ENCODE assay signal across 14 mouse cellular contexts in genomic region chr3:143729473-143730076, GRCm38 (mm10).
"Had no signal": no experiment of that assay in that cellular context is flagged by ENCODE, and none has a peak within 500 bp of the region (broad histone marks: within the 10 kb centered on the region; RNA-seq: fewer than 3 reads in every experiment).

No protein-coding gene starts in this region.

- H3K9me3 ChIP-seq: limb, embryonic 15.5 days; liver, embryonic 12.5 days; midbrain, embryonic 13.5 days had no signal

- H3K27ac ChIP-seq: kidney, postnatal 0 days; liver, embryonic 12.5 days; macrophage; midbrain, embryonic 13.5 days had no signal

- DNase-seq: kidney, adult 9 months; kidney, postnatal 36 days; layer of hippocampus, adult 9-11 months; layer of hippocampus, postnatal 36 days; left cerebral cortex, postnatal 4 days; lung, embryonic 14.5 days; lung, postnatal 14 days; thymus, adult 2 months; thymus, postnatal 25 days had no signal

- H3K9ac ChIP-seq: limb, embryonic 15.5 days; liver, embryonic 12.5 days; lung, embryonic 14.5 days; midbrain, embryonic 13.5 days had no signal

- ATAC-seq: liver, embryonic 12.5 days; midbrain, embryonic 13.5 days had no signal

- H3K4me2 ChIP-seq: limb, embryonic 15.5 days; liver, embryonic 12.5 days; lung, embryonic 14.5 days; midbrain, embryonic 13.5 days had no signal

- H3K4me3 ChIP-seq: limb, embryonic 15.5 days; liver, embryonic 12.5 days; midbrain, embryonic 13.5 days had no signal

- H3K27me3 ChIP-seq: limb, embryonic 15.5 days; liver, embryonic 12.5 days; midbrain, embryonic 13.5 days had no signal

- H3K4me1 ChIP-seq: limb, embryonic 15.5 days; liver, embryonic 12.5 days; midbrain, embryonic 13.5 days had no signal

- H3K36me3 ChIP-seq: limb, embryonic 15.5 days; liver, embryonic 12.5 days; midbrain, embryonic 13.5 days had no signal
